Mouse (Mus musculus) common myeloid progenitor, adult 5-6 weeks (primary cell): ENCODE measurements around the gene Nppc. TPM values are rescaled to one million over a fixed set of nuclear protein-coding genes. Genes with fewer than 3 reads are reported as not detected.

Source experiments
- ATAC-seq: replicated peaks from 2 replicates; pipeline ENCODE4 v1.8.0; 2016; ENCODE audit warnings: low read depth, mild to moderate bottlenecking, moderate TSS enrichment, inconsistent platforms; ENCODE audit not compliant: poor library complexity, severe bottlenecking
- total RNA-seq: library from RNA; stranded (forward); fragments of 200-1000, 187-1606 nt; gene quantifications from 2 replicates; pipeline ENCODE4 v1.2.3, GENCODE M21; 2017

The Nppc gene
- not detected in 2 replicates for total RNA-seq

DNA sequence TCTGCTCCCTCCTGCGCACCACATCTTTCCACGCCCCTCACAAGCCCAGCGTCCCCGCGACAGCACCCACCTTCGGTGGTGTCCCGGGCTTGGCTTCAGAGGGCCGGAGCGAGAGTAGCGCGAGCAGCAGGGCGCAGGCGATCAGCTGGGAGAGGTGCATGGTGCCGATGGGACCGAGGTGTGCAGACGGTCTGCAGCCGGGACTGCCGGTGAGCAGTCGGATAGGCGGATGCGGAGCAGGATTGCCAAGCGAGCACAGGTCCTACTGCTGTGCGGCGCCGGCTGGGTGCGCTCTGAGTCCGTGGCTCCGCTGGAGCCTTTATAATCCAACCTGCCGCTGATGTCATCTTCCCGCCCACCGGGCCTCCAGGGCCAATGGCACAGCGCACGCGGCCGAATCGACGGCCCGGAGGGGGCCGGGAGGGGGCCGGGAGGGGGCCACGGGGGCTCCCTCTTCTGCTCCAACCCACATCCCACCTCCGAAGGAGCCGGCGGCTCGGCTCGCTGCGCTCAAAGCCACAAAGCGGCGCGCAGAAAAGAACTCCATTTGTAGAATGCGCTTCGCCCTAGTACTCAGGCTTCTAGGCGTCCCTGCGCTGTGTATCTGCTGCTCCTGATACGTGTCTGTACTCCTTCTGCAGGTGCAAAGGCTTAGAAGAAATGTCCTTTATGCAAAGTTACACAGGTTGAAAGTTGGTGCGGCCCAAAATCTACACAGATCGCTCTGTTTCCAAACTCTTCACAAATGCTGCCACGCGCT lies at the start of gene Nppc:
Gene Nppc, minus strand, starts transcription at position 293 of the 760 bp plus-strand sequence.
- ATAC-seq = peak; percentile 67

DNA sequence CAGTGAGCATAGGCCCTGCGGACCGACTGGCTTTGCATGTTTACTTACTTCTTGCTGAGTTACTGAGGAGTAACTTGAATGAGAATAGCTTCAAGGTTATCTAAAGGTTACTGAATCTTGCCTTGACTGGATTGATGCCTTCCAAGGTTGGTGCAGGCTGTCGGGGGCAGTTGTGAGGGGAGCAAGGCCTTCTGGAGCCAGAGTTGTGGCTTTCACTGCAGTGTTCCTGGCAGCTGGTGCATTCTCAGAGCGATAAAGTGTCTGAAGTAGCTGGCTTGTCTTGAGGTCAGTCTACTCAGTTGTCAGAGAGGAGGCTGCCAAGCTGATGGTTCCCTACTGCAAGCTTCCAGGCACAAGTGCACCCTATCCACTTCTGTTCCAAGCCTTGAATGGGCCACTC lies 49.0 kb upstream of the Nppc start:
- no peak for ATAC-seq

GRCm38 (mm10) chr1:86718190-86718589 lies 47.8 kb upstream of the Nppc start:
- no peak for ATAC-seq

DNA sequence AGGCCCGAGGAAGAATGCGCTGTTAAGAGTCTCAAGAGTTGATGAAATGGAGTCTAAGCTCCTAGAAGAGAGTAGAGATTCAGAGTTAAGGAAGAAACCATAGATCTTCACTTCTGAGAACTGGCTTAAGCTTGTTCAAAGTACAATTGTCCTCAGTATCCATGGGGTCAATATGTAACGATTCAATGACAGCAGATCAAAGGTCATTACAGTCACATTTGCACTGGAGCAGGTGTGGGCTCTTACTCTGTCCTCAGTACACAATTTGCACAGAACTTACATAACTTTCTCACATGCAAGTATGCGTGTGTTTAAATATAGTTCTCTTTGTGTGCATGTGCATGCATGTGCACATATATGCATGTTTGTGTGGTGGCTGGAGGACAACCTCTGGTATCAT lies 42.7 kb upstream of the Nppc start:
- ATAC-seq = no peak

GRCm38 (mm10) chr1:86712045-86712444 lies 41.7 kb upstream of the Nppc start:
- ATAC-seq = no peak

GRCm38 (mm10) chr1:86709546-86709945 lies 39.2 kb upstream of the Nppc start:
- ATAC-seq = peak; percentile 68

DNA sequence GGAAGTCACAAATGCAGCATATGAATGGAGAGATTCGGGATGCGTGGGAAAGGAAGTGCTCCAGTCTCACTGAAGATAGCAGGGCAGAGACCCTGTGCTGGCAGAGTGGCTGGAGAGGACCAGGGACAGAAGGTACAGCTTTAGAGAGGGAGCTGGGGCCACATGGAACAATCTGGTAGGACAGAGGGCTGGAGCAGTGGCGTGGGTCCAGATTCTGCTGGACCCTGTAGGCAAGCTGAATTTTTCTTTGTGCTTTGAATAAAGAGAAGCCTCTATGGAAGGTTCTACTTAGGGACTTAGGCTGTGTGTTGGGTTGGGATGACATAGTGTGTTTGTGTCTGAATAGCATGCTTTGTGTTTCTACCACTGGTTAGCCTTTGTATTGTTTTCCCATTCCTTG lies 35.1 kb upstream of the Nppc start:
- no peak for ATAC-seq

DNA sequence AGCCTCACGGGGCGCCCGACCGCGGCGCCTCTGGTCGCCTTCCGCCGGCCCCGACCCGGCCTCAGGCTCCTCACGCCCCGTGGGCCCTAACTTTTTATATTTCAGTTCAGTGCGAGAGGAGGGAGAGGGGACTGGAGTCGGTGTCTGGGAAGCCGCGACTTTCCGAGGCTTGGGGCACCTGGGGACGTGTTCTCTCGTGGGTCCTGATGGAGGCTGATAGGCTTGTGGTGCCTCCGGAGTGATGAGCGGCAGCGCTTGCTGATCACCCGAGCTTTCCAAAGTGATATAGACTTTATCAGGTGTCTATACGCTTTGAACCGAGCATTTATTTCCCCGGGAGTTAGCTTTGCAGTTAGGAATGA lies 33.6 kb upstream of the Nppc start:
- ATAC-seq = no peak

DNA sequence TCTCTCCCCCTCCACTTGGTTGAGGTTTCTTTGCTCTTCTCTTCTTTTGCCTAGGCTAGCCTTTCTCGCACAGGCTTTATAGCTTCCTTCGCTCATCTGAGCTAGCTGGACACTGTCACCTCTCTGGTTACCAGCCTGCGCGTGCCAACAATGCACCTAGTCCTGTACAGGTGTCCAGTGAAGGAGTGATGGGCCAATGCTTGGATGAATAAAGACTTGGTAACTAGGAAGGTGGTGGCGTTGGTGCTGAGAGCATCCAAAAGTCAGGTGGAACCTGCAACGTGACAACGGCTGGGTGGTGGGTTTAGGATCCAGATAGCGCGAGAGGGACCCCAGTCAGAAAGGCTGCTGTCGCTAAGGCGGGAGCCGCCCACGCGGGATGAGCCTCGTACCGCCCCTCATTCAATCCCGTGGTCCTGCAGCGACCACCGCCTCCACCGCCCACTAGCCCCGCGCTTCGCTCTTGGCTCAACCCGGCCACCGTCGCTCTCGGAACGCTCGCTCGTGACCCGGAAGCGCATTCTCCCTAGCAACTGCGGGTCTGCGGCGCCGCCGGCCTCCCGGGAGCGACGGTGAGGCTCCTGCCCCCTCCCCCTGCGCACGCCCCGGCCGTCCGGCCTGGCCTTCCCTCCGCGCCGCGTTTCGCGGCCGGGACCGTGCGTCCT lies 33.1 kb upstream of the Nppc start, which contains the start of gene Dis3l2:
Gene Dis3l2, plus strand, starts transcription at position 509 of the 665 bp plus-strand sequence.
- ATAC-seq = peak; percentile 83

- ATAC-seq = no peak
These were observed 30.0 kb upstream of the Nppc start for GRCm38 (mm10) chr1:86700367-86700766.

GRCm38 (mm10) chr1:86699346-86700136 lies 29.2 kb upstream of the Nppc start:
- no peak for ATAC-seq

- ATAC-seq = no peak; the same call in 1 of the 2 replicates
These were observed 28.4 kb upstream of the Nppc start for GRCm38 (mm10) chr1:86698721-86699120.

- ATAC-seq = peak; percentile 73
These were observed 26.6 kb upstream of the Nppc start for GRCm38 (mm10) chr1:86696948-86697347.

DNA sequence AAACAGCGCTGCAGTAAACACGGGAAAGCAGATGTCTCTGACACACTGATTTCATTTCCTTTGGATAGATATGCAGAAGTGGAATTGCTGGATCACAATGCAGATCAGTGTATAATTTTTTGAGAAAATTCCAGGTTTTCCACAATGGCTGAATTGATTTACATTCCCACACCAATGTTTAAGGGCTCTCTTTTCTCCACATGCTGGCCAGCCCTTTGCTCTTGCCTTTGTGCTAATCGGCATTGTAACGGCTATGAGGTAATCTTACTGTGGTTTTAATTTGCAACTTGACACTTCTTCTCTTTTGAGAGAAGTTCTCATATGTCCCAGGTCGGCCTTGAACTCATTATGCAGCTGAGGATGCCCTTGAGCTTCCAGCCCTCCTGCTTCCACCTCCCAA lies 20.7 kb upstream of the Nppc start:
- ATAC-seq = no peak

DNA sequence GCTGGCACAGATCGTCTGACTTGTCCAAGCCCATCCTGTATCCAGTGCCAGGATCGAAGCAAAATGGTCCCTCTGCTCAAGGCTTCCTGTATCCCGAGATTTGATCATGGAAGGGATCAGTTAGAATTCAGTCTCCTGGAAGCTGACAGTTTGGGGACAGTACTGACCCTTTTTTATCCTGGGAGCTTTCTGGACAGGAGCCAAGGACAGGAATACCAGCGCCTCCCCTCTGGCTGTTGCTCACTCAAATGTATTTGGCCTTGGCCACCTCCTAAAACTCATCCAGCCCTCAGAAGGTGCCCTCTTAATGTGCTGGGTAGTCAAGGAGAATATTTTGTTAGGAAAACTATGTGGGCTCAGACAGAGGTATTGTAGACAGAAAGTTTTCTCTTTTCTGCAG lies 16.9 kb upstream of the Nppc start:
- ATAC-seq = no peak

GRCm38 (mm10) chr1:86678667-86679066 lies 8.3 kb upstream of the Nppc start:
- no peak for ATAC-seq

GRCm38 (mm10) chr1:86677624-86678023 lies 7.3 kb upstream of the Nppc start:
- ATAC-seq = no peak

- no peak for ATAC-seq
These were observed 4.8 kb upstream of the Nppc start for GRCm38 (mm10) chr1:86675126-86675525.

DNA sequence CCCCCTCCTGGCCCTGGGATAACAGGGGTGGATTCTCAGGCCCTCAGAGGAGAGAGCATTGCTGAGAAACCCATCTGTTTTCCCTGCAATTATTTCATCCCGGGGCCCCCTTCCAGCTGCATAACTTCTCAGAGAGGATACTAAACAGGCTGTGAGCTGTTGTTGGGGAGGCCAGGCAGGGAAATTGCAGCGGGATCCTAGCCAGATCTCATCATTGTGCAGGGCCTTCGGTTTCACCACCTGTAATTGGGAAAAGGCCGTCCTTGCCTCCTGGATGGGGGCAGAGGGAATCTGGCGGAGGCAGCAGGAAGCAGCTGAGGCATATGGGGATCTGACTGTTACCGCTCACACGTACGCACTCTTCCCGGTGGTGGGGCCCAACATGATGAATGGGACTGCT lies 4.0 kb upstream of the Nppc start:
- ATAC-seq = no peak

DNA sequence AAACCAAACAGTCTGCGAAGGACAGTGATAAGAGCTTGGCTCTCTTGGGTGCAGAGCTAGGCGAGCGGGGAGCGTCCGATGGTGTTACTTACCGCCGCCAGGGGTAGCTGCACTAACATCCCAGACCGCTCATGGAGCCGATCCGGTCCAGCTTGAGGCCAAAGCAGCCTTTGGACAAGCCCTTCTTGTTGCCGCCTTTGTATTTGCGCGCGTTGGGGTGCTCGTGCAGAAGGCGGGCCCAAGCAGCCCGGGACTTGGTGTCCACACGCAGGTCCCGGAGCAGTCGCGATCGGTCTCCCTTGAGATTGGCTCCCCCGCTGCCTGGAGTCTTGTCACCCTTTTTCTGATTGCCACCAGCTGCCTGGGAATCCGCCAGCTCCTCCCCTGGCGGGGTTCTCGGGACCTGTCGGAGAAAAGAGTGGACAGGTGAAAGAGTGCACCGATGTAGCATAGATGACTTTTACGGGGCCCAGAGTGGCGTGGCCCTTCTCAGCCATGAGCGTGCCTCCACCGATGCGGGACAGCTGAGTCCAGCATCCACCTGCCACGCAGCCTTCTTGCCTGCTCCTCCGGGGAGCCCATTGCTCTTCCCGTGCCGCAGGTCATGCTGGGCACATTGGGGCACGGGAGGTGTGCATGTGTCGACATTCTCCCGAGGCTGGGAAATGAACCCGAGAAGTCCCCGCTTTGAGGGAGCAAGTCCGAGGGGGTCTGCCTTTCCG lies 658 bp downstream of the Nppc start:
- peak; percentile 86 for ATAC-seq
